Mouse (Mus musculus): ENCODE measurements around the gene Gm10715.
"Not testable (repeated sequence)": the region's sequence is repeated elsewhere in the genome, so short reads cannot be mapped to it uniquely, and the experiment has no call there.

- not testable (repeated sequence) for TF ChIP-seq TAL1, GATA1 (IDR thresholded peaks at IDR 0.05; ENCODE audit: low read length)
Measured at GRCm38 (mm10) chr9:3029276-3030000, 7.2 kb upstream of the Gm10715 start.
